Mouse (Mus musculus) stomach, postnatal 0 days (tissue): ENCODE results near the gene 4930415O20Rik. TPM values are rescaled to one million over a fixed set of nuclear protein-coding genes. Genes with fewer than 3 reads are reported as not detected.
"Not testable (repeated sequence)": the region's sequence is repeated elsewhere in the genome, so short reads cannot be mapped to it uniquely, and the experiment has no call there.

Experiments used
- ATAC-seq: fragments of 200-750 bp; cut with Nextera tagmentation; 2 replicates; pipeline ENCODE4 v1.8.0; 2017; ENCODE audit not compliant: low FRiP score, low TSS enrichment
- DNase-seq: peaks from one replicate; pipeline ENCODE4 v3.0.0-alpha.2; 2016; ENCODE audit warnings: low spot score
- H3K27ac ChIP-seq: fragments of 300-500 bp; sonication (generic); replicated peaks from 2 replicates; pipeline ENCODE4 v1.5.1; 2014; ENCODE audit warnings: mild to moderate bottlenecking, control low read depth
- H3K27me3 ChIP-seq: fragments of 300-500 bp; sonication (generic); 2 replicates; pipeline ENCODE4 v1.6.1; 2014; ENCODE audit warnings: low read length; ENCODE audit not compliant: control insufficient read depth, insufficient read depth
- H3K36me3 ChIP-seq: fragments of 300-500 bp; sonication (generic); 2 replicates; pipeline ENCODE4 v1.6.1; 2014; ENCODE audit warnings: low read length, mixed read lengths; ENCODE audit not compliant: control insufficient read depth, insufficient read depth
- H3K4me1 ChIP-seq: fragments of 300-500 bp; sonication (generic); replicated peaks from 2 replicates; pipeline ENCODE4 v1.6.1; 2014; ENCODE audit warnings: antibody characterized with exemption; ENCODE audit not compliant: control insufficient read depth, insufficient read depth
- H3K4me2 ChIP-seq: fragments of 300-500 bp; sonication (generic); replicated peaks from 2 replicates; pipeline ENCODE4 v1.6.1; 2014; ENCODE audit warnings: low read depth, mild to moderate bottlenecking, control low read depth, moderate library complexity
- H3K4me3 ChIP-seq: fragments of 300-500 bp; sonication (generic); 2 replicates; pipeline ENCODE4 v1.5.1; 2014; ENCODE audit warnings: low read depth, low read length, control low read depth
- H3K9ac ChIP-seq: fragments of 300-500 bp; sonication (generic); 2 replicates; pipeline ENCODE4 v1.6.1; 2014; ENCODE audit warnings: mild to moderate bottlenecking, low read length, control low read depth, mixed read lengths
- H3K9me3 ChIP-seq: fragments of 300-500 bp; sonication (generic); 2 replicates; pipeline ENCODE4 v1.6.1; 2016; ENCODE audit warnings: low read length; ENCODE audit not compliant: control insufficient read depth
- CTCF ChIP-seq: IDR thresholded peaks from 2 replicates; pipeline ENCODE4 v1.5.1; 2016; ENCODE audit warnings: antibody characterized with exemption, low read depth, mild to moderate bottlenecking, moderate library complexity
- EP300 ChIP-seq: optimal IDR thresholded peaks from 2 replicates; pipeline ENCODE3; 2016; ENCODE audit warnings: antibody characterized with exemption
- WGBS: fragments of 180-500 bp; shearing (Covaris S2); extraction: QIAGEN DNeasy Blood & Tissue Kit; methylation state at CpG from one replicate; pipeline ENCODE4 v1.1.7; 2014; 5-methylcytosine and 5-hydroxymethylcytosine counted together
- polyA plus RNA-seq: library from polyadenylated mRNA; unstranded; fragments of >200 nt; fragmentation: Nextera tagmentation; extraction: Ambion mirVana; gene quantifications from 2 replicates; pipeline ENCODE4 v1.2.1, GENCODE M21; 2015

4930415O20Rik gene
- polyA plus RNA-seq, 1 experiment from 2014 or later: 0.36 TPM

GRCm38 (mm10) chr15:98582996-98583395 lies 12.2 kb downstream of the 4930415O20Rik start:
- Histone ChIP-seq H3K4me3 (no peak overlapping the region), H3K9me3 (no peaks in the 10 kb centered on the region), H3K27ac (0 out of 2 replicates have a peak overlapping the region, but pooled peaks have one; percentile 4), H3K27me3 (no peaks in the 10 kb centered on the region), H3K4me2 (no peak overlapping the region), H3K9ac (no peak overlapping the region), H3K36me3 (no peaks in the 10 kb centered on the region), H3K4me1 (no peaks in the 10 kb centered on the region)
- no peak for DNase-seq
- TF ChIP-seq CTCF: no peak
- no peak for TF ChIP-seq EP300
- ATAC-seq: no peak
- 68% methylated on average over 8 of the region's 8 CpGs for WGBS

- Histone ChIP-seq H3K9me3 (no peaks in the 10 kb centered on the region), H3K27me3 (no peaks in the 10 kb centered on the region), H3K4me1 (no peaks in the 10 kb centered on the region), H3K9ac (no peak overlapping the region), H3K27ac (peak overlapping the region; percentile 56; the same call in 1 of the 2 replicates), H3K4me2 (no peak overlapping the region), H3K4me3 (no peak overlapping the region), H3K36me3 (0 out of 2 replicates have a peak, but pooled peaks cover 3% of the 10 kb centered on the region)
- WGBS: 20% methylated on average over 7 of the region's 7 CpGs
- TF ChIP-seq EP300: no peak
- no peak for TF ChIP-seq CTCF
- no peak for ATAC-seq
- DNase-seq: peak; percentile 22
These were observed 14.6 kb downstream of the 4930415O20Rik start for GRCm38 (mm10) chr15:98585421-98585820.

- H3K36me3 ChIP-seq, H3K27me3 ChIP-seq, ATAC-seq, H3K9ac ChIP-seq, H3K4me3 ChIP-seq, H3K9me3 ChIP-seq, H3K4me2 ChIP-seq, H3K4me1 ChIP-seq: not testable (repeated sequence)
- H3K27ac ChIP-seq: 0 out of 2 replicates have a peak overlapping the region, but pooled peaks have one; percentile 35
- peak; percentile 45 for DNase-seq
- WGBS: 64% methylated on average over 9 of the region's 9 CpGs
These were observed 15.3 kb downstream of the 4930415O20Rik start for GRCm38 (mm10) chr15:98586141-98586540.

GRCm38 (mm10) chr15:98587751-98588150 lies 16.9 kb downstream of the 4930415O20Rik start:
- Histone ChIP-seq H3K27ac (no peak overlapping the region), H3K36me3 (peaks cover 15% of the 10 kb centered on the region), H3K4me2 (no peak overlapping the region), H3K9ac (no peak overlapping the region), H3K4me1 (no peaks in the 10 kb centered on the region), H3K4me3 (no peak overlapping the region), H3K27me3 (no peaks in the 10 kb centered on the region), H3K9me3 (no peaks in the 10 kb centered on the region)
- 81% methylated on average over 11 of the region's 11 CpGs for WGBS
- ATAC-seq (no peak), DNase-seq (no peak)
- no peak for TF ChIP-seq EP300
- TF ChIP-seq CTCF: no peak

GRCm38 (mm10) chr15:98589640-98590336 lies 19.0 kb downstream of the 4930415O20Rik start:
- Histone ChIP-seq H3K4me2 (no peak overlapping the region), H3K27me3 (no peaks in the 10 kb centered on the region), H3K36me3 (peaks cover 29% of the 10 kb centered on the region), H3K9ac (no peak overlapping the region), H3K27ac (no peak overlapping the region), H3K4me1 (no peaks in the 10 kb centered on the region), H3K4me3 (no peak overlapping the region), H3K9me3 (no peaks in the 10 kb centered on the region)
- TF ChIP-seq EP300 (no peak), CTCF (no peak)
- ATAC-seq: no peak
- DNase-seq: no peak
- 62% methylated on average over 7 of the region's 7 CpGs for WGBS

GRCm38 (mm10) chr15:98591396-98591795 lies 20.6 kb downstream of the 4930415O20Rik start:
- DNase-seq (no peak), ATAC-seq (no peak)
- no peaks in the 10 kb centered on the region for H3K27me3 ChIP-seq
- no peak overlapping the region for H3K27ac ChIP-seq
- H3K4me3 ChIP-seq: no peak overlapping the region
- H3K9me3 ChIP-seq: no peaks in the 10 kb centered on the region
- no peaks in the 10 kb centered on the region for H3K4me1 ChIP-seq
- peaks cover 38% of the 10 kb centered on the region for H3K36me3 ChIP-seq
- WGBS: 74% methylated on average over 4 of the region's 4 CpGs
- TF ChIP-seq EP300: no peak
- no peak for TF ChIP-seq CTCF
- H3K9ac ChIP-seq: no peak overlapping the region
- H3K4me2 ChIP-seq: no peak overlapping the region
